Mouse (Mus musculus) erythroid progenitor cell, adult 5-6 weeks (primary cell): ENCODE results near the gene Ccdc154. TPM values are rescaled to one million over a fixed set of nuclear protein-coding genes. Genes with fewer than 3 reads are reported as not detected.

Source experiments
- total RNA-seq, 2 experiments: library from RNA; stranded (forward) in 1 of 2; stranded (reverse) in 1 of 2; fragments of 150-400 nt in 1 of 2; fragments of 186-747, 209-891 nt in 1 of 2; gene quantifications; 2 replicates each; pipeline versions ENCODE4 v1.2.3 to v1.2.4; 2015 to 2017; ENCODE audit warnings: low replicate concordance in 2 of 2

The Ccdc154 gene
- total RNA-seq, 2 experiments from 2014 or later, result 2.6 TPM; not detected in 1

Other genes starting within 250 kb of the Ccdc154 start
- gene Mapk8ip3, start 225.5 kb upstream of the Ccdc154 start, total RNA-seq (2015; ENCODE audit: low replicate concordance), result 132 and 177 TPM in 2 replicates
- gene Mapk8ip3, start 225.5 kb upstream of the Ccdc154 start, total RNA-seq (2017; ENCODE audit: low replicate concordance), result 264 and 268 TPM in 2 replicates
- gene Jpt2, start 201.8 kb upstream of the Ccdc154 start, total RNA-seq (2015; ENCODE audit: low replicate concordance), result 33.2 and 39.0 TPM in 2 replicates
- 21.4 and 25.6 TPM in 2 replicates for gene Jpt2, start 201.8 kb upstream of the Ccdc154 start, total RNA-seq (2017; ENCODE audit: low replicate concordance)
- gene Cramp1l, start 146.7 kb upstream of the Ccdc154 start, total RNA-seq (2015; ENCODE audit: low replicate concordance), result 49.9 and 54.4 TPM in 2 replicates
- gene Cramp1l, start 146.7 kb upstream of the Ccdc154 start, total RNA-seq (2017; ENCODE audit: low replicate concordance), result 38.1 and 53.4 TPM in 2 replicates
- 129 and 130 TPM in 2 replicates for gene Ift140, start 146.4 kb upstream of the Ccdc154 start, total RNA-seq (2015; ENCODE audit: low replicate concordance)
- gene Ift140, start 146.4 kb upstream of the Ccdc154 start, total RNA-seq (2017; ENCODE audit: low replicate concordance), result 239 and 264 TPM in 2 replicates
- not detected in 2 replicates for gene Tmem204, start 78.9 kb upstream of the Ccdc154 start, total RNA-seq (2015; ENCODE audit: low replicate concordance)
- gene Tmem204, start 78.9 kb upstream of the Ccdc154 start, total RNA-seq (2017; ENCODE audit: low replicate concordance), result not detected in 2 replicates
- 3.2 and 5.0 TPM in 2 replicates for gene Telo2, start 46.5 kb upstream of the Ccdc154 start, total RNA-seq (2015; ENCODE audit: low replicate concordance)
- 10.5 and 42.6 TPM in 2 replicates for gene Telo2, start 46.5 kb upstream of the Ccdc154 start, total RNA-seq (2017; ENCODE audit: low replicate concordance)
- gene Ptx4, start 41.7 kb upstream of the Ccdc154 start, total RNA-seq (2015; ENCODE audit: low replicate concordance), result not detected in 2 replicates
- gene Ptx4, start 41.7 kb upstream of the Ccdc154 start, total RNA-seq (2017; ENCODE audit: low replicate concordance), result not detected in 2 replicates
- gene Clcn7, start 29.1 kb upstream of the Ccdc154 start, total RNA-seq (2015; ENCODE audit: low replicate concordance), result 17.3 and 23.1 TPM in 2 replicates
- gene Clcn7, start 29.1 kb upstream of the Ccdc154 start, total RNA-seq (2017; ENCODE audit: low replicate concordance), result 20.0 and 22.6 TPM in 2 replicates
- gene Gm38655, start 13.0 kb downstream of the Ccdc154 start, total RNA-seq (2015; ENCODE audit: low replicate concordance), result not detected in 2 replicates
- gene Gm38655, start 13.0 kb downstream of the Ccdc154 start, total RNA-seq (2017; ENCODE audit: low replicate concordance), result not detected in 2 replicates
- 5.0 and 7.9 TPM in 2 replicates for gene BC003965, start 22.1 kb downstream of the Ccdc154 start, total RNA-seq (2015; ENCODE audit: low replicate concordance)
- gene BC003965, start 22.1 kb downstream of the Ccdc154 start, total RNA-seq (2017; ENCODE audit: low replicate concordance), result 2.0 and 3.5 TPM in 2 replicates
- 28.8 and 41.9 TPM in 2 replicates for gene Unkl, start 25.9 kb downstream of the Ccdc154 start, total RNA-seq (2015; ENCODE audit: low replicate concordance)
- 29.3 and 36.7 TPM in 2 replicates for gene Unkl, start 25.9 kb downstream of the Ccdc154 start, total RNA-seq (2017; ENCODE audit: low replicate concordance)
- gene Gnptg, start 77.7 kb downstream of the Ccdc154 start, total RNA-seq (2015; ENCODE audit: low replicate concordance), result 10.5 and 13.8 TPM in 2 replicates
- gene Gnptg, start 77.7 kb downstream of the Ccdc154 start, total RNA-seq (2017; ENCODE audit: low replicate concordance), result 5.8 and 8.4 TPM in 2 replicates
- 2.9 TPM in 1 of 2 replicates, not detected in the other for gene Tsr3, start 77.7 kb downstream of the Ccdc154 start, total RNA-seq (2015; ENCODE audit: low replicate concordance)
- 3.1 and 6.5 TPM in 2 replicates for gene Tsr3, start 77.7 kb downstream of the Ccdc154 start, total RNA-seq (2017; ENCODE audit: low replicate concordance)
- gene Baiap3, start 93.9 kb downstream of the Ccdc154 start, total RNA-seq (2015; ENCODE audit: low replicate concordance), result not detected in 2 replicates
- gene Baiap3, start 93.9 kb downstream of the Ccdc154 start, total RNA-seq (2017; ENCODE audit: low replicate concordance), result not detected in 2 replicates
- gene Ube2i, start 112.2 kb downstream of the Ccdc154 start, total RNA-seq (2015; ENCODE audit: low replicate concordance), result 197 and 220 TPM in 2 replicates
- gene Ube2i, start 112.2 kb downstream of the Ccdc154 start, total RNA-seq (2017; ENCODE audit: low replicate concordance), result 152 and 166 TPM in 2 replicates
- 101 and 104 TPM in 2 replicates for gene Prss34, start 135.9 kb downstream of the Ccdc154 start, total RNA-seq (2015; ENCODE audit: low replicate concordance)
- gene Prss34, start 135.9 kb downstream of the Ccdc154 start, total RNA-seq (2017; ENCODE audit: low replicate concordance), result 38.0 and 42.1 TPM in 2 replicates
- 2.5 TPM in 1 of 2 replicates, not detected in the other for gene Prss28, start 146.2 kb downstream of the Ccdc154 start, total RNA-seq (2015; ENCODE audit: low replicate concordance)
- gene Prss28, start 146.2 kb downstream of the Ccdc154 start, total RNA-seq (2017; ENCODE audit: low replicate concordance), result not detected in 2 replicates
- not detected in 2 replicates for gene Prss29, start 156.2 kb downstream of the Ccdc154 start, total RNA-seq (2015; ENCODE audit: low replicate concordance)
- not detected in 2 replicates for gene Prss29, start 156.2 kb downstream of the Ccdc154 start, total RNA-seq (2017; ENCODE audit: low replicate concordance)
- not detected in 2 replicates for gene Tpsab1, start 183.1 kb downstream of the Ccdc154 start, total RNA-seq (2015; ENCODE audit: low replicate concordance)
- gene Tpsab1, start 183.1 kb downstream of the Ccdc154 start, total RNA-seq (2017; ENCODE audit: low replicate concordance), result not detected in 2 replicates
- not detected in 2 replicates for gene Tpsb2, start 203.8 kb downstream of the Ccdc154 start, total RNA-seq (2015; ENCODE audit: low replicate concordance)
- gene Tpsb2, start 203.8 kb downstream of the Ccdc154 start, total RNA-seq (2017; ENCODE audit: low replicate concordance), result not detected in 2 replicates
- gene Tpsg1, start 206.8 kb downstream of the Ccdc154 start, total RNA-seq (2015; ENCODE audit: low replicate concordance), result not detected in 2 replicates
- not detected in 2 replicates for gene Tpsg1, start 206.8 kb downstream of the Ccdc154 start, total RNA-seq (2017; ENCODE audit: low replicate concordance)